Mouse (Mus musculus): ENCODE data around the gene H13. TPM values are rescaled to one million over a fixed set of nuclear protein-coding genes. Genes with fewer than 3 reads are reported as not detected.

Gene H13
- total and polyA plus RNA-seq, 3 experiments: 116 to 175 (median 137) TPM

GRCm38 (mm10) chr2:152696476-152697164, 27.4 kb downstream of the H13 start:
- no peaks in the 10 kb centered on the region; the same call in 1 of the 2 replicates for H3K79me2 ChIP-seq (replicated peaks; ENCODE audit: control insufficient read depth, extremely low read depth, insufficient read depth, poor library complexity, severe bottlenecking)
- H3K27ac ChIP-seq (ENCODE audit: insufficient read depth, low read depth): peak overlapping the region; percentile 11; the same call in 1 of the 2 replicates
- H3K9me3 ChIP-seq (replicated peaks; ENCODE audit: low read length): peaks cover 7% of the 10 kb centered on the region
- TF ChIP-seq HCFC1 (IDR thresholded peaks at IDR 0.05; ENCODE audit: low read depth, low read length) (peak; percentile 63), ZC3H11A (IDR thresholded peaks at IDR 0.05; ENCODE audit: low read depth, low read length) (peak; percentile 87), JUN (IDR thresholded peaks at IDR 0.05; ENCODE audit: insufficient read depth, low read depth, low read length) (no peak), MAX (IDR thresholded peaks at IDR 0.05; ENCODE audit: low read length) (no peak), RAD21 (IDR thresholded peaks at IDR 0.05; ENCODE audit: low read depth, low read length) (peak; percentile 87), TCF12 (IDR thresholded peaks at IDR 0.05; ENCODE audit: low read depth, low read length) (no peak), IRF4 (IDR thresholded peaks at IDR 0.05; ENCODE audit: low read depth, low read length) (peak; percentile 52; the same call in 1 of the 2 replicates), ELF1 (IDR thresholded peaks at IDR 0.05; ENCODE audit: low read depth, low read length) (0 out of 2 replicates have a peak, but pooled peaks have one; percentile 42), MEF2A (IDR thresholded peaks at IDR 0.05; ENCODE audit: borderline replicate concordance, low read depth, low read length) (peak; percentile 26; the same call in 1 of the 2 replicates), USF2 (conservative IDR thresholded peaks at IDR 0.05; ENCODE audit: low read depth, low read length) (no peak), SMC3 (IDR thresholded peaks at IDR 0.05; ENCODE audit: low read depth, low read length) (peak; percentile 98), MAZ (IDR thresholded peaks at IDR 0.05; ENCODE audit: low read depth, low read length) (no peak), CTCF (conservative IDR thresholded peaks at IDR 0.05 in 1 of 2, IDR thresholded peaks at IDR 0.05 in 1 of 2; ENCODE audit: low read depth in 2 of 2, low read length in 2 of 2) (peak; percentile 84 to 97), JUND (conservative IDR thresholded peaks at IDR 0.05; ENCODE audit: low read depth, low read length) (0 out of 2 replicates have a peak, but pooled peaks have one; percentile 28), BHLHE40 (IDR thresholded peaks at IDR 0.05; ENCODE audit: low read depth, low read length) (no peak), SIN3A (IDR thresholded peaks at IDR 0.05; ENCODE audit: low read length) (peak; percentile 44; the same call in 1 of the 2 replicates), KAT2A (IDR thresholded peaks at IDR 0.05; ENCODE audit: insufficient replicate concordance, low read length) (0 out of 2 replicates have a peak, but pooled peaks have one; percentile 38), NELFE (IDR thresholded peaks at IDR 0.05; ENCODE audit: low read depth, low read length) (peak; percentile 44; the same call in 1 of the 2 replicates), CHD1 (IDR thresholded peaks at IDR 0.05; ENCODE audit: low read depth, low read length) (no peak)
- peaks cover 74 to 97% of the 10 kb centered on the region in 2 experiments for H3K36me3 ChIP-seq (replicated peaks in 1 of 2; ENCODE audit: control insufficient read depth in 1 of 2, insufficient read depth in 1 of 2, low read length in 1 of 2)
- H3K9ac ChIP-seq (ENCODE audit: insufficient read depth, low read depth): peak overlapping the region; percentile 42
- dilution Hi-C loops (cut with MboI; ENCODE audit: extremely low pct_ligation_motif_present, extremely low pct_unique_long_range_greater_than_20kb, low sequenced_read_pairs) (no loop called here), in situ Hi-C loops (cut with MboI; ENCODE audit: low pct_ligation_motif_present, low pct_unique_long_range_greater_than_20kb, low sequenced_read_pairs) (no loop called here)
- H3K4me1 ChIP-seq (ENCODE audit: control insufficient read depth in 1 of 2, insufficient read depth in 2 of 2): peaks cover 0 to 28% of the 10 kb centered on the region in 2 experiments; a peak in 2 of 4 replicates
- H3K4me2 ChIP-seq (ENCODE audit: insufficient read depth, low read depth, poor library complexity, severe bottlenecking): no peak overlapping the region
- no peaks in the 10 kb centered on the region for H3K27me3 ChIP-seq (replicated peaks)
- H3K4me3 ChIP-seq (replicated peaks in 1 of 3; ENCODE audit: low read depth in 2 of 3, low read length in 2 of 3, poor library complexity in 1 of 3): no peak overlapping the region
- peak; percentile 85 for DNase-seq (ENCODE audit: extremely low read depth)
